Mouse (Mus musculus): ENCODE data around the gene Hsf2bp.

GRCm38 (mm10) chr17:31968801-31969200 lies 67.3 kb downstream of the Hsf2bp start:
- TF ChIP-seq CTCF (IDR thresholded peaks at IDR 0.05; ENCODE audit: control insufficient read depth, insufficient read depth, low read length) (no peak), POLR2A (IDR thresholded peaks at IDR 0.05; ENCODE audit: borderline replicate concordance, control insufficient read depth, low read depth, low read length) (no peak)

Data from bone marrow, adult 2 months (tissue).